Mouse (Mus musculus) C2C12 (cell line): ENCODE data around the gene Pced1b.

ENCODE experiments used
- CEBPB ChIP-seq: IDR thresholded peaks from one replicate; pipeline ENCODE4 v1.6.1; 2011; ENCODE audit warnings: low read depth, mild to moderate bottlenecking, control low read depth, moderate library complexity
- CTCF ChIP-seq: IDR thresholded peaks from one replicate; pipeline ENCODE4 v1.5.1; 2011; ENCODE audit not compliant: control insufficient read depth, insufficient read depth, insufficient read length
- FOSL1 ChIP-seq: IDR thresholded peaks from one replicate; pipeline ENCODE4 v1.8.0; 2011; ENCODE audit warnings: mild to moderate bottlenecking, low read length; ENCODE audit not compliant: poor library complexity, insufficient read depth, severe bottlenecking
- MAX ChIP-seq: IDR thresholded peaks from one replicate; pipeline ENCODE4 v1.6.1; 2011; ENCODE audit warnings: mild to moderate bottlenecking, control low read depth
- MYOD1 ChIP-seq: IDR thresholded peaks from one replicate; pipeline ENCODE4 v1.6.1; 2011; ENCODE audit warnings: low read depth; ENCODE audit not compliant: control insufficient read depth, insufficient read length
- MYOG ChIP-seq: IDR thresholded peaks from one replicate; pipeline ENCODE4 v1.6.1; 2011; ENCODE audit not compliant: control insufficient read depth, insufficient read length; ENCODE audit errors: extremely low read depth
- USF1 ChIP-seq: IDR thresholded peaks from one replicate; pipeline ENCODE4 v1.6.1; 2011; ENCODE audit warnings: low read depth, mild to moderate bottlenecking, control low read depth, moderate library complexity

DNA sequence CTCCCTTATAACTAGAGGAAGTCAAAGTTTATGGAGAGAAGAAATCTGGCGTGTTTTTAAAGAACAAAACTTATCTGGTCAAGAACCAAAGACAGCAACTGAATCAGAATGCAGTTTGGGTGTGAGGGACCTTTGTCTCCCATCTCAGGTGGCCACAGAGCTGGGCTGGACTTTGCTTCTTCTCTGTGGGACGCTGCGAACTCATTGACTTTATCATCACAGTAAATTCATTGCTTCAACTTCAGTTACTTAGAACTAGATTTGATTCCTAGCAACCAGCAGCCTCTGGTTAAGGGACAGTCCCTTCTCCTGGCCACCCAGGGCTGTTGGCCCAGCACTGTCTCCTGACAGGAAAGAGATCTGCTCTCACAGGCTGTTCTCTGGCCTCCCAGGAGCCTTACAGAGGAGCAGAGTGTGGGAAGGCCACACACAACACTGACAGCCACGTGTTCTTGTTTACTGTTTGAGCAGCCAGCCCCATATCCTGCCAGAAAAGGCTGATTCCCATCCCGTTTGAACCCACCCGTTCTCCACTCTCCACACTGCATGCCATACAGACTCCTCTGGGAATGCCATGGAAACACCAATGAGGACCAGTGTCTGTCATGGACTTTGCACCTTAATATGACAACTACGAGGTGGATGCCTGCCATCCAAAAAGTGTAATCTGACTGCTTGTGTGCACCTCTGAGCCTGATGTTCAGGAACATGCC, 25.2 kb downstream of the Pced1b start:
- TF ChIP-seq CTCF (no peak), MYOG (no peak), MYOD1 (no peak), USF1 (no peak), MAX (no peak), FOSL1 (no peak), CEBPB (no peak)
